Mouse (Mus musculus): ENCODE results near the gene Unc13d. TPM values are rescaled to one million over a fixed set of nuclear protein-coding genes. Genes with fewer than 3 reads are reported as not detected.

Unc13d gene
- polyA plus RNA-seq, 1 experiment from 2014 or later = 5.9 TPM

GRCm38 (mm10) chr11:116109441-116110081 is 31.8 kb upstream of the Unc13d start:
- H3K27me3 ChIP-seq (ENCODE audit: control insufficient read depth, insufficient read depth, low read length) = no peaks in the 10 kb centered on the region
- peak overlapping the region; percentile 72 for H3K4me2 ChIP-seq (ENCODE audit: low read depth, low read length)
- H3K4me1 ChIP-seq (ENCODE audit: control insufficient read depth, insufficient read depth, low read length) = peaks cover 35% of the 10 kb centered on the region
- H3K27ac ChIP-seq (ENCODE audit: low read length) = peak overlapping the region; percentile 84
- H3K4me3 ChIP-seq (ENCODE audit: low read length) = peak overlapping the region; percentile 84
- H3K9ac ChIP-seq (ENCODE audit: low read length) = peak overlapping the region; percentile 95
- H3K36me3 ChIP-seq (ENCODE audit: control insufficient read depth, insufficient read depth) = peaks cover 11% of the 10 kb centered on the region
- ATAC-seq (replicated peaks; ENCODE audit: extremely low read depth, insufficient read depth, low FRiP score) = peak; percentile 34; the same call in 1 of the 2 replicates
- under 1% methylated on average over 70 of the region's 70 CpGs for WGBS
- H3K9me3 ChIP-seq (replicated peaks; ENCODE audit: control insufficient read depth, low read length) = no peaks in the 10 kb centered on the region

GRCm38 (mm10) chr11:116108464-116109137 is 30.8 kb upstream of the Unc13d start:
- Histone ChIP-seq H3K4me1 (ENCODE audit: control insufficient read depth, insufficient read depth, low read length) (peaks cover 43% of the 10 kb centered on the region), H3K27ac (ENCODE audit: low read length) (peak overlapping the region; percentile 84), H3K36me3 (ENCODE audit: control insufficient read depth, insufficient read depth) (peaks cover 11% of the 10 kb centered on the region), H3K27me3 (ENCODE audit: control insufficient read depth, insufficient read depth, low read length) (no peaks in the 10 kb centered on the region), H3K9ac (ENCODE audit: low read length) (peak overlapping the region; percentile 95), H3K9me3 (replicated peaks; ENCODE audit: control insufficient read depth, low read length) (no peaks in the 10 kb centered on the region), H3K4me3 (ENCODE audit: low read length) (peak overlapping the region; percentile 84), H3K4me2 (ENCODE audit: low read depth, low read length) (peak overlapping the region; percentile 72)
- WGBS = 7% methylated on average over 23 of the region's 23 CpGs
- ATAC-seq (replicated peaks; ENCODE audit: extremely low read depth, insufficient read depth, low FRiP score) = no peak

- Histone ChIP-seq H3K36me3 (ENCODE audit: control insufficient read depth, insufficient read depth) (peaks cover 11% of the 10 kb centered on the region), H3K9ac (ENCODE audit: low read length) (peak overlapping the region; percentile 95), H3K9me3 (replicated peaks; ENCODE audit: control insufficient read depth, low read length) (no peaks in the 10 kb centered on the region), H3K27ac (ENCODE audit: low read length) (peak overlapping the region; percentile 84), H3K4me1 (ENCODE audit: control insufficient read depth, insufficient read depth, low read length) (peaks cover 51% of the 10 kb centered on the region), H3K27me3 (ENCODE audit: control insufficient read depth, insufficient read depth, low read length) (no peaks in the 10 kb centered on the region), H3K4me3 (ENCODE audit: low read length) (peak overlapping the region; percentile 84), H3K4me2 (ENCODE audit: low read depth, low read length) (peak overlapping the region; percentile 72)
- WGBS = 38% methylated on average over 19 of the region's 19 CpGs
- ATAC-seq (replicated peaks; ENCODE audit: extremely low read depth, insufficient read depth, low FRiP score) = no peak
These were observed 30.1 kb upstream of the Unc13d start for GRCm38 (mm10) chr11:116107777-116108285.

GRCm38 (mm10) chr11:116106963-116107776 is 29.4 kb upstream of the Unc13d start:
- ATAC-seq (replicated peaks; ENCODE audit: extremely low read depth, insufficient read depth, low FRiP score) = no peak
- H3K9ac ChIP-seq (ENCODE audit: low read length) = peak overlapping the region; percentile 95
- peaks cover 55% of the 10 kb centered on the region for H3K4me1 ChIP-seq (ENCODE audit: control insufficient read depth, insufficient read depth, low read length)
- peak overlapping the region; percentile 84 for H3K27ac ChIP-seq (ENCODE audit: low read length)
- 50% methylated on average over 13 of the region's 14 CpGs for WGBS
- peak overlapping the region; percentile 72 for H3K4me2 ChIP-seq (ENCODE audit: low read depth, low read length)
- no peaks in the 10 kb centered on the region for H3K27me3 ChIP-seq (ENCODE audit: control insufficient read depth, insufficient read depth, low read length)
- H3K4me3 ChIP-seq (ENCODE audit: low read length) = peak overlapping the region; percentile 84
- H3K36me3 ChIP-seq (ENCODE audit: control insufficient read depth, insufficient read depth) = peaks cover 11% of the 10 kb centered on the region
- H3K9me3 ChIP-seq (replicated peaks; ENCODE audit: control insufficient read depth, low read length) = no peaks in the 10 kb centered on the region

- Histone ChIP-seq H3K9ac (ENCODE audit: low read length) (peak overlapping the region; percentile 95), H3K27me3 (ENCODE audit: control insufficient read depth, insufficient read depth, low read length) (no peaks in the 10 kb centered on the region), H3K4me3 (ENCODE audit: low read length) (peak overlapping the region; percentile 84), H3K9me3 (replicated peaks; ENCODE audit: control insufficient read depth, low read length) (no peaks in the 10 kb centered on the region), H3K4me1 (ENCODE audit: control insufficient read depth, insufficient read depth, low read length) (peaks cover 64% of the 10 kb centered on the region), H3K36me3 (ENCODE audit: control insufficient read depth, insufficient read depth) (peaks cover 8% of the 10 kb centered on the region), H3K27ac (ENCODE audit: low read length) (peak overlapping the region; percentile 84; the same call in 1 of the 2 replicates), H3K4me2 (ENCODE audit: low read depth, low read length) (peak overlapping the region; percentile 72)
- ATAC-seq (replicated peaks; ENCODE audit: extremely low read depth, insufficient read depth, low FRiP score) = no peak
- 39% methylated on average over 32 of the region's 32 CpGs for WGBS
These were observed 28.6 kb upstream of the Unc13d start for GRCm38 (mm10) chr11:116106154-116106962.

- no peak overlapping the region; the same call in 1 of the 2 replicates for H3K9ac ChIP-seq (ENCODE audit: low read length)
- H3K9me3 ChIP-seq (replicated peaks; ENCODE audit: control insufficient read depth, low read length) = no peaks in the 10 kb centered on the region
- H3K27me3 ChIP-seq (ENCODE audit: control insufficient read depth, insufficient read depth, low read length) = no peaks in the 10 kb centered on the region
- peak overlapping the region; percentile 98 for H3K27ac ChIP-seq (ENCODE audit: low read length)
- no peak overlapping the region for H3K4me3 ChIP-seq (ENCODE audit: low read length)
- H3K4me2 ChIP-seq (ENCODE audit: low read depth, low read length) = no peak overlapping the region
- H3K36me3 ChIP-seq (ENCODE audit: control insufficient read depth, insufficient read depth) = peaks cover 8% of the 10 kb centered on the region
- peaks cover 76% of the 10 kb centered on the region for H3K4me1 ChIP-seq (ENCODE audit: control insufficient read depth, insufficient read depth, low read length)
- no peak for ATAC-seq (replicated peaks; ENCODE audit: extremely low read depth, insufficient read depth, low FRiP score)
- 85% methylated on average over 2 of the region's 2 CpGs for WGBS
These were observed 27.3 kb upstream of the Unc13d start for GRCm38 (mm10) chr11:116105065-116105464.

- H3K9ac ChIP-seq (ENCODE audit: low read length) = peak overlapping the region; percentile 63
- WGBS = 20% methylated on average over 14 of the region's 14 CpGs
These were observed 26.4 kb upstream of the Unc13d start for GRCm38 (mm10) chr11:116104006-116104646.

GRCm38 (mm10) chr11:116103572-116103971 is 25.8 kb upstream of the Unc13d start:
- no peaks in the 10 kb centered on the region for H3K9me3 ChIP-seq (replicated peaks; ENCODE audit: control insufficient read depth, low read length)
- peaks cover 8% of the 10 kb centered on the region for H3K36me3 ChIP-seq (ENCODE audit: control insufficient read depth, insufficient read depth)
- peaks cover 89% of the 10 kb centered on the region for H3K4me1 ChIP-seq (ENCODE audit: control insufficient read depth, insufficient read depth, low read length)
- H3K4me2 ChIP-seq (ENCODE audit: low read depth, low read length) = peak overlapping the region; percentile 33; the same call in 1 of the 2 replicates
- H3K27me3 ChIP-seq (ENCODE audit: control insufficient read depth, insufficient read depth, low read length) = no peaks in the 10 kb centered on the region
- 31% methylated on average over 12 of the region's 12 CpGs for WGBS
- peak overlapping the region; percentile 44 for H3K9ac ChIP-seq (ENCODE audit: low read length)
- no peak for ATAC-seq (replicated peaks; ENCODE audit: extremely low read depth, insufficient read depth, low FRiP score)
- peak overlapping the region; percentile 98 for H3K27ac ChIP-seq (ENCODE audit: low read length)
- no peak overlapping the region for H3K4me3 ChIP-seq (ENCODE audit: low read length)

More at GRCm38 (mm10) chr11:116104006-116104646, 26.4 kb upstream of the Unc13d start:
- Histone ChIP-seq H3K9me3 (replicated peaks; ENCODE audit: control insufficient read depth, low read length) (no peaks in the 10 kb centered on the region), H3K4me1 (ENCODE audit: control insufficient read depth, insufficient read depth, low read length) (peaks cover 86% of the 10 kb centered on the region), H3K4me3 (ENCODE audit: low read length) (no peak overlapping the region), H3K27me3 (ENCODE audit: control insufficient read depth, insufficient read depth, low read length) (no peaks in the 10 kb centered on the region), H3K36me3 (ENCODE audit: control insufficient read depth, insufficient read depth) (peaks cover 8% of the 10 kb centered on the region), H3K4me2 (ENCODE audit: low read depth, low read length) (peak overlapping the region; percentile 33), H3K27ac (ENCODE audit: low read length) (peak overlapping the region; percentile 98)
- peak; percentile 76 for ATAC-seq (replicated peaks; ENCODE audit: extremely low read depth, insufficient read depth, low FRiP score)
